ENCODE assay signal across 28 mouse cellular contexts in the genomic region with DNA sequence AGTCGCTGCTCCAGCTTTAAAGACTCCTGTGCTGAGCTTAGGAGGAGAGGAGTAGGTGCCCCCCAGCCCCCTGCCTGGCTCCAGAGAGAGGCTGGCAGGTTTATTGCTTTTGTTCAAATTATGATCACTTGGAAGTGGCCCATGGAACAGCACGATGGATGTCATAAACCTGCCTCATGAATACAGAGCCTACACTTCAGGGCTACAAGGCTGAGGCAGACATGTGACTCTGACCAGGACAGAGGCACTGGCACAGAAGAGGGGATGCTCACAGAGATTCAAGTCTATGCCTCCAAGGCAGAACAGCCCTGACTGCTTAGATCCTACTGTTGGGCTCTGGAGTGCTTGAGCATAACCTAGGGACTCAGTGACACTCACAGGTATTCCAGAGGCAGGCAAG. TPM values are rescaled to one million over a fixed set of nuclear protein-coding genes. Genes with fewer than 3 reads are reported as not detected.
A peak's percentile ranks its signal among the peaks of the same experiment; 100 is the strongest.
DNase-seq lines count a peak whose midpoint lies in the region; ATAC-seq and TF ChIP-seq lines count a peak whose summit lies in the region.
"Had no signal": no experiment of that assay in that cellular context is flagged by ENCODE, and none has a peak within 500 bp of the region (broad histone marks: within the 10 kb centered on the region; RNA-seq: fewer than 3 reads in every experiment).

No protein-coding gene starts in this region.

- no peak for DNase-seq in forebrain, embryonic 10.5 days (ENCODE audit: extremely low spot score, low spot score)
- DNase-seq in neural tube, embryonic 11.5 days (ENCODE audit: low spot score) = no peak
- no peak for DNase-seq in neural tube, embryonic 10.5 days (ENCODE audit: extremely low spot score, low spot score)
- no peak for DNase-seq in stomach, postnatal 0 days (ENCODE audit: low spot score)
- DNase-seq: adrenal gland, adult 8-10 months; adrenal gland, postnatal 14 days; adrenal gland, postnatal 36 days; B cell, adult 2 months; cerebellum, adult 11-12 months; cerebellum, adult 2 months; cerebellum, adult 9-10 months; cerebellum, postnatal 10 days; cerebellum, postnatal 25 days; forebrain, postnatal 0 days had no signal

- no peak overlapping the region for H3K4me3 ChIP-seq in forebrain, embryonic 10.5 days
- no peak overlapping the region for H3K4me3 ChIP-seq in forebrain, embryonic 16.5 days (replicated peaks; ENCODE audit: low read length)
- H3K4me3 ChIP-seq in neural tube, embryonic 11.5 days (ENCODE audit: low read depth, low read length) = no peak overlapping the region
- H3K4me3 ChIP-seq in neural tube, embryonic 13.5 days = no peak overlapping the region
- no peak overlapping the region for H3K4me3 ChIP-seq in neural tube, embryonic 15.5 days (replicated peaks)
- H3K4me3 ChIP-seq in stomach, postnatal 0 days (ENCODE audit: low read depth, low read length) = no peak overlapping the region
- H3K4me3 ChIP-seq: embryonic facial prominence, embryonic 13.5 days; embryonic facial prominence, embryonic 15.5 days; erythroblast, embryonic 14.5 days; forebrain, embryonic 12.5 days had no signal

- no peak overlapping the region for H3K9ac ChIP-seq in forebrain, embryonic 16.5 days (replicated peaks; ENCODE audit: low read depth, low read length)
- H3K9ac ChIP-seq in neural tube, embryonic 11.5 days (ENCODE audit: low read length) = no peak overlapping the region
- H3K9ac ChIP-seq in neural tube, embryonic 13.5 days = no peak overlapping the region
- H3K9ac ChIP-seq in neural tube, embryonic 15.5 days (replicated peaks) = no peak overlapping the region
- H3K9ac ChIP-seq in stomach, postnatal 0 days (ENCODE audit: low read length) = no peak overlapping the region
- H3K9ac ChIP-seq: embryonic facial prominence, embryonic 13.5 days; embryonic facial prominence, embryonic 15.5 days; forebrain, embryonic 12.5 days; forebrain, postnatal 0 days had no signal

- H3K4me2 ChIP-seq in forebrain, embryonic 16.5 days (ENCODE audit: low read length) = no peak overlapping the region
- H3K4me2 ChIP-seq in neural tube, embryonic 11.5 days (ENCODE audit: low read depth) = no peak overlapping the region
- H3K4me2 ChIP-seq in neural tube, embryonic 13.5 days = no peak overlapping the region
- H3K4me2 ChIP-seq in neural tube, embryonic 15.5 days = no peak overlapping the region
- H3K4me2 ChIP-seq in stomach, postnatal 0 days (replicated peaks; ENCODE audit: low read depth) = no peak overlapping the region
- H3K4me2 ChIP-seq: embryonic facial prominence, embryonic 13.5 days; embryonic facial prominence, embryonic 15.5 days; forebrain, embryonic 12.5 days had no signal

- no peaks in the 10 kb centered on the region for H3K27me3 ChIP-seq in forebrain, embryonic 10.5 days (ENCODE audit: poor library complexity, severe bottlenecking)
- no peaks in the 10 kb centered on the region for H3K27me3 ChIP-seq in forebrain, embryonic 16.5 days (replicated peaks; ENCODE audit: control insufficient read depth, insufficient read depth, low read length)
- no peaks in the 10 kb centered on the region for H3K27me3 ChIP-seq in neural tube, embryonic 11.5 days (ENCODE audit: control insufficient read depth, insufficient read depth, low read length)
- no peaks in the 10 kb centered on the region for H3K27me3 ChIP-seq in neural tube, embryonic 13.5 days
- H3K27me3 ChIP-seq in neural tube, embryonic 15.5 days (replicated peaks) = no peaks in the 10 kb centered on the region
- no peaks in the 10 kb centered on the region for H3K27me3 ChIP-seq in stomach, postnatal 0 days (ENCODE audit: control insufficient read depth, insufficient read depth, low read length)
- H3K27me3 ChIP-seq: CH12.LX; embryonic facial prominence, embryonic 13.5 days; embryonic facial prominence, embryonic 15.5 days; forebrain, embryonic 12.5 days; Patski had no signal

- TF ChIP-seq EP300 in stomach, postnatal 0 days (optimal IDR thresholded peaks at IDR 0.05) = no peak

- H3K4me1 ChIP-seq in forebrain, embryonic 10.5 days = peaks cover 40% of the 10 kb centered on the region
- peaks cover 19% of the 10 kb centered on the region for H3K4me1 ChIP-seq in forebrain, embryonic 16.5 days (replicated peaks; ENCODE audit: control insufficient read depth, insufficient read depth, low read length)
- peaks cover 13% of the 10 kb centered on the region for H3K4me1 ChIP-seq in neural tube, embryonic 11.5 days (ENCODE audit: control insufficient read depth, insufficient read depth, low read length)
- peaks cover 42% of the 10 kb centered on the region for H3K4me1 ChIP-seq in neural tube, embryonic 13.5 days (replicated peaks)
- H3K4me1 ChIP-seq in neural tube, embryonic 15.5 days = peaks cover 33% of the 10 kb centered on the region
- no peaks in the 10 kb centered on the region; the same call in 1 of the 2 replicates for H3K4me1 ChIP-seq in stomach, postnatal 0 days (replicated peaks; ENCODE audit: control insufficient read depth, insufficient read depth)
- H3K4me1 ChIP-seq: embryonic facial prominence, embryonic 15.5 days had no signal

- H3K27ac ChIP-seq in forebrain, embryonic 10.5 days = 0 out of 2 replicates have a peak overlapping the region, but pooled peaks have one; percentile 21
- H3K27ac ChIP-seq in forebrain, embryonic 16.5 days (ENCODE audit: low read length) = no peak overlapping the region
- no peak overlapping the region for H3K27ac ChIP-seq in neural tube, embryonic 11.5 days (ENCODE audit: low read depth, low read length)
- H3K27ac ChIP-seq in neural tube, embryonic 13.5 days (replicated peaks) = peak overlapping the region; percentile 75
- 0 out of 2 replicates have a peak overlapping the region, but pooled peaks have one; percentile 1 for H3K27ac ChIP-seq in neural tube, embryonic 15.5 days (replicated peaks)
- no peak overlapping the region for H3K27ac ChIP-seq in stomach, postnatal 0 days (replicated peaks)
- H3K27ac ChIP-seq: embryonic facial prominence, embryonic 13.5 days; embryonic facial prominence, embryonic 15.5 days; forebrain, embryonic 12.5 days had no signal

- TF ChIP-seq CTCF in stomach, postnatal 0 days (IDR thresholded peaks at IDR 0.05; ENCODE audit: low read depth) = no peak

- 84% methylated on average over 2 of the region's 2 CpGs for WGBS in forebrain, embryonic 10.5 days
- 89% methylated on average over 2 of the region's 2 CpGs for WGBS in forebrain, embryonic 16.5 days
- 38% methylated on average over 2 of the region's 2 CpGs for WGBS in neural tube, embryonic 11.5 days
- WGBS in neural tube, embryonic 13.5 days = 22% methylated on average over 2 of the region's 2 CpGs
- 17% methylated on average over 2 of the region's 2 CpGs for WGBS in neural tube, embryonic 15.5 days
- 81% methylated on average over 2 of the region's 2 CpGs for WGBS in stomach, postnatal 0 days

- no peak for ATAC-seq in forebrain, embryonic 16.5 days
- 0 out of 2 replicates have a peak, but pooled peaks have one; percentile 32 for ATAC-seq in neural tube, embryonic 11.5 days (ENCODE audit: insufficient read depth, low FRiP score, low TSS enrichment)
- peak; percentile 66 for ATAC-seq in neural tube, embryonic 13.5 days (ENCODE audit: low read depth)
- peak; percentile 51 for ATAC-seq in neural tube, embryonic 15.5 days (ENCODE audit: low FRiP score)
- ATAC-seq in erythroid progenitor cell, adult 5-6 weeks (replicated peaks; ENCODE audit: low FRiP score, poor library complexity, severe bottlenecking) = no peak
- no peak for ATAC-seq in stomach, postnatal 0 days (ENCODE audit: low FRiP score, low TSS enrichment)
- ATAC-seq: activated CD4-positive, CD25-positive, alpha-beta regulatory T cell, adult 4 months; CD4-positive, CD25-positive, alpha-beta regulatory T cell, adult 4 months; forebrain, embryonic 14.5 days; forebrain, postnatal 0 days; Patski had no signal

- no peaks in the 10 kb centered on the region for H3K9me3 ChIP-seq in forebrain, embryonic 10.5 days
- H3K9me3 ChIP-seq in forebrain, embryonic 16.5 days (ENCODE audit: control insufficient read depth, low read length) = no peaks in the 10 kb centered on the region
- H3K9me3 ChIP-seq in neural tube, embryonic 11.5 days (ENCODE audit: control insufficient read depth, low read length) = no peaks in the 10 kb centered on the region
- H3K9me3 ChIP-seq in neural tube, embryonic 13.5 days = no peaks in the 10 kb centered on the region
- no peaks in the 10 kb centered on the region for H3K9me3 ChIP-seq in neural tube, embryonic 15.5 days (replicated peaks)
- H3K9me3 ChIP-seq in stomach, postnatal 0 days (ENCODE audit: control insufficient read depth, low read length) = no peaks in the 10 kb centered on the region
- H3K9me3 ChIP-seq: embryonic facial prominence, embryonic 13.5 days; embryonic facial prominence, embryonic 15.5 days; forebrain, embryonic 12.5 days; G1E had no signal

- H3K36me3 ChIP-seq in forebrain, embryonic 10.5 days (replicated peaks) = peaks cover 18% of the 10 kb centered on the region; the same call in 1 of the 2 replicates
- H3K36me3 ChIP-seq in forebrain, embryonic 16.5 days (ENCODE audit: control insufficient read depth, insufficient read depth) = no peaks in the 10 kb centered on the region
- no peaks in the 10 kb centered on the region for H3K36me3 ChIP-seq in neural tube, embryonic 11.5 days (ENCODE audit: control insufficient read depth, insufficient read depth, low read length)
- no peaks in the 10 kb centered on the region for H3K36me3 ChIP-seq in neural tube, embryonic 13.5 days
- no peaks in the 10 kb centered on the region; the same call in 1 of the 2 replicates for H3K36me3 ChIP-seq in neural tube, embryonic 15.5 days
- peaks cover 2% of the 10 kb centered on the region; the same call in 1 of the 2 replicates for H3K36me3 ChIP-seq in stomach, postnatal 0 days (ENCODE audit: control insufficient read depth, insufficient read depth, low read length)
- H3K36me3 ChIP-seq: embryonic facial prominence, embryonic 13.5 days; forebrain, embryonic 12.5 days had no signal

RNA-seq across cellular contexts. Expression of gene Fbrsl1, which starts 39.3 kb away (rescaled TPM):
- polyA plus RNA-seq in forebrain, embryonic 10.5 days (2016; fragmentation: Nextera tagmentation; extraction: Ambion mirVana) = 19.6 and 20.5 TPM in 2 replicates
- 19.7 and 23.9 TPM in 2 replicates for polyA plus RNA-seq in forebrain, embryonic 16.5 days (2015; fragmentation: Nextera tagmentation; extraction: Ambion mirVana)
- 22.2 and 25.4 TPM in 2 replicates for polyA plus RNA-seq in neural tube, embryonic 11.5 days (2014; fragmentation: Nextera tagmentation; extraction: Ambion mirVana)
- 25.5 and 29.0 TPM in 2 replicates for polyA plus RNA-seq in neural tube, embryonic 13.5 days (2015; fragmentation: Nextera tagmentation; extraction: Ambion mirVana)
- polyA plus RNA-seq in neural tube, embryonic 15.5 days (2015; fragmentation: Nextera tagmentation; extraction: Ambion mirVana) = 16.7 and 19.7 TPM in 2 replicates
- total RNA-seq in erythroid progenitor cell, adult 5-6 weeks (2015; ENCODE audit: low replicate concordance) = 12.6 and 32.4 TPM in 2 replicates
- 13.6 and 17.1 TPM in 2 replicates for total RNA-seq in erythroid progenitor cell, adult 5-6 weeks (2017; ENCODE audit: low replicate concordance)
- 6.2 and 6.4 TPM in 2 replicates for polyA plus RNA-seq in stomach, postnatal 0 days (2015; fragmentation: Nextera tagmentation; extraction: Ambion mirVana)

Comparison
In these comparisons a context has a peak if more than half of its experiments do, and no peak if none do; other contexts are left out.
1. H3K27ac ChIP-seq: peak in forebrain, embryonic 10.5 days (single experiment), neural tube, embryonic 13.5 days (single experiment) and neural tube, embryonic 15.5 days (single experiment); none in forebrain, embryonic 16.5 days (single experiment), neural tube, embryonic 11.5 days (single experiment) and stomach, postnatal 0 days (single experiment).
2. ATAC-seq: peak in neural tube, embryonic 11.5 days (single experiment), neural tube, embryonic 13.5 days (single experiment) and neural tube, embryonic 15.5 days (single experiment); none in forebrain, embryonic 16.5 days (single experiment), erythroid progenitor cell, adult 5-6 weeks (single experiment) and stomach, postnatal 0 days (single experiment).